Mouse (Mus musculus): ENCODE data around the gene Enah. TPM values are rescaled to one million over a fixed set of nuclear protein-coding genes. Genes with fewer than 3 reads are reported as not detected.

Enah gene
- polyA plus RNA-seq, 1 experiment = 7.2 TPM

DNA sequence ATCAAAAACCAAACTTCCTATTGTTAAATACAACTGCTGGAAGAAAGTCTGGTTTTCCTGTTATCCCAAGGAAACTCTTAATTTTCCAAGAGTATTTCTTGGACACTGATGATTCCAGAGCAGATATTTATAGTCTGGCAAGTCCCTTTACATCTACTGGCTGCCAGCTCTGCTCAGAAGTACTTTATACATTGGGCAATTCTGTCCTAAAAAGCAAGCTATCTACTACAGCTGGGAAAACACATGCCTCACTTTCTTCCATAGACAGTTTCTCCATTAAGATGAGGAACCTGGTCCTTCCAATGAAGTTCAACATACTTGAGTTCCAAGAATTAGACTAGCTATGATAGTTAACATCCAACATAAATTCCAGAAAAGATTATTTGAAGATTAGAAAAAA, 44.9 kb downstream of the Enah start:
- Histone ChIP-seq H3K27ac (ENCODE audit: control insufficient read depth, insufficient read depth, low read length) (no peak overlapping the region), H3K36me3 (ENCODE audit: control insufficient read depth, insufficient read depth, low read length) (no peaks in the 10 kb centered on the region), H3K27me3 (ENCODE audit: control insufficient read depth, insufficient read depth, low read length) (no peaks in the 10 kb centered on the region), H3K4me3 (ENCODE audit: control insufficient read depth, insufficient read depth, low read length) (no peak overlapping the region), H3K4me1 (replicated peaks; ENCODE audit: control insufficient read depth, insufficient read depth, low read length) (no peaks in the 10 kb centered on the region)
- DNase-seq = no peak
- TF ChIP-seq POLR2A (IDR thresholded peaks at IDR 0.05; ENCODE audit: control insufficient read depth, extremely low read depth, insufficient read depth, low read length, poor library complexity) (no peak), CTCF (IDR thresholded peaks at IDR 0.05; ENCODE audit: borderline replicate concordance, control insufficient read depth, extremely low read depth, insufficient read depth, low read length, poor library complexity) (no peak)

DNA sequence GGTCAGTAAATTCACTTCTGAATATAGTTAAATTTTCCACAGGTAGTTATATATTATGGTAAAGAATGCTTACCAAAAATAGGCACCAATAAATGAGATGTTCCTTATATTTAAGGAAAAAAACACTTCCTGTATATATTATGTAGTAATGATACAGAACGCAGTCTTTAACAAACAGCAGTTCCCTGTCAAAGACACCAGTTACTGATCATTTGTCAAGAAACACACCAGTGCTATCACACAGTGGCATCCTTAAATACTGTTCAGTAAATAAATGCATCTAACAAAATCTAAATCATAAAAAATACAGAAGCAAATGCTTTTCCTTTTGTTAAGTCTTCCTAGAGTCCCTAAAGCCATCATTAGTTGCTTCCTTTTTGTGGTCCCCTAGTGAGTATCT, 54.5 kb downstream of the Enah start:
- WGBS = 96% methylated on average over 1 of the region's 1 CpGs
- no peak for DNase-seq
- H3K4me1 ChIP-seq (replicated peaks; ENCODE audit: control insufficient read depth, insufficient read depth, low read length) = no peaks in the 10 kb centered on the region

DNA sequence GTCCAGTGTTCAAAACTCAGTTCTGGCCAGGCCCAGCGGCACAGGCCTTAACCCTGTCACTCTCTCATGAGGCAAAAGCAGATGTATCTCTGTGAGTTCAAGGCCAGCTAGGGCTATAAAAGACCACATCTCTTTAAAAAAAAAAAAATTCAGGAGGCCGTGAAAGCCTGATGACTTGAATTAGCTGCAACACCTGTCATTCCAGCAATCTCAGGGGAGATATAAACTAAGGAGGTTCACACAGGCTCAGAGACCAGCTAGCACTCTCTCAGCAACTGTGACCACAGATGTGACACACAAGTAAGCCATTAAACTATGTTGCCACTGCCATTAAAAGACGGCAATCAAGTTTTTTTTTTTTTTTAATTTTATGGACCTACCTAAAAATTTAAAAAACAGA, 56.0 kb downstream of the Enah start:
- DNase-seq = no peak
- 95% methylated on average over 3 of the region's 3 CpGs for WGBS
- no peak overlapping the region for H3K4me3 ChIP-seq (ENCODE audit: control insufficient read depth, insufficient read depth, low read length)
- H3K36me3 ChIP-seq (ENCODE audit: control insufficient read depth, insufficient read depth, low read length) = no peaks in the 10 kb centered on the region
- H3K4me1 ChIP-seq (replicated peaks; ENCODE audit: control insufficient read depth, insufficient read depth, low read length) = no peaks in the 10 kb centered on the region
- no peak overlapping the region for H3K27ac ChIP-seq (ENCODE audit: control insufficient read depth, insufficient read depth, low read length)
- no peak for TF ChIP-seq POLR2A (IDR thresholded peaks at IDR 0.05; ENCODE audit: control insufficient read depth, extremely low read depth, insufficient read depth, low read length, poor library complexity)
- no peaks in the 10 kb centered on the region for H3K27me3 ChIP-seq (ENCODE audit: control insufficient read depth, insufficient read depth, low read length)

More for the DNA sequence above, 54.5 kb downstream of the Enah start:
- Histone ChIP-seq H3K4me3 (ENCODE audit: control insufficient read depth, insufficient read depth, low read length) (no peak overlapping the region), H3K27me3 (ENCODE audit: control insufficient read depth, insufficient read depth, low read length) (no peaks in the 10 kb centered on the region), H3K36me3 (ENCODE audit: control insufficient read depth, insufficient read depth, low read length) (no peaks in the 10 kb centered on the region), H3K27ac (ENCODE audit: control insufficient read depth, insufficient read depth, low read length) (no peak overlapping the region)
- no peak for TF ChIP-seq CTCF (IDR thresholded peaks at IDR 0.05; ENCODE audit: borderline replicate concordance, control insufficient read depth, extremely low read depth, insufficient read depth, low read length, poor library complexity)
- TF ChIP-seq POLR2A (IDR thresholded peaks at IDR 0.05; ENCODE audit: control insufficient read depth, extremely low read depth, insufficient read depth, low read length, poor library complexity) = no peak

DNA sequence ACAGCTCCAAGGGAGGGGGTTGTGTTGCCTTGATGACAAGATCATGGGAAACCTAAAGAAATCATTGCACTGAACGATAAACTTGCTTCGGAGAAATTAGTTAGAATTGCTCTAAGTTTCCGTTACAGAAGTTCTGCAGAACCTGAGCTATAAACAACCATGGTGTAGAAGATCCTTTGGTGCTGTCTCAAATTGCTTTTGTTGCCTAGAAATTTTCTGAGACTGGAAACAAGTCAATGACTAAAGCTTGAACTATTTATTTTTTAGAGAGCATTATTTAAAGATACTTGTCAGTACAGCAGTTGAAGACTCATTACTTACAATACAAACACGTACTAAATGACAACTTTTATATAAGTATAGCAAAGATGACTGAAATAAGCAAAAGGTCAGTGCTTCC, 56.4 kb downstream of the Enah start:
- Histone ChIP-seq H3K27ac (ENCODE audit: control insufficient read depth, insufficient read depth, low read length) (no peak overlapping the region), H3K27me3 (ENCODE audit: control insufficient read depth, insufficient read depth, low read length) (no peaks in the 10 kb centered on the region), H3K36me3 (ENCODE audit: control insufficient read depth, insufficient read depth, low read length) (no peaks in the 10 kb centered on the region), H3K4me1 (replicated peaks; ENCODE audit: control insufficient read depth, insufficient read depth, low read length) (no peaks in the 10 kb centered on the region), H3K4me3 (ENCODE audit: control insufficient read depth, insufficient read depth, low read length) (no peak overlapping the region)
- 93% methylated on average over 4 of the region's 4 CpGs for WGBS
- DNase-seq = no peak
- TF ChIP-seq CTCF (IDR thresholded peaks at IDR 0.05; ENCODE audit: borderline replicate concordance, control insufficient read depth, extremely low read depth, insufficient read depth, low read length, poor library complexity) = no peak
- TF ChIP-seq POLR2A (IDR thresholded peaks at IDR 0.05; ENCODE audit: control insufficient read depth, extremely low read depth, insufficient read depth, low read length, poor library complexity) = no peak

DNA sequence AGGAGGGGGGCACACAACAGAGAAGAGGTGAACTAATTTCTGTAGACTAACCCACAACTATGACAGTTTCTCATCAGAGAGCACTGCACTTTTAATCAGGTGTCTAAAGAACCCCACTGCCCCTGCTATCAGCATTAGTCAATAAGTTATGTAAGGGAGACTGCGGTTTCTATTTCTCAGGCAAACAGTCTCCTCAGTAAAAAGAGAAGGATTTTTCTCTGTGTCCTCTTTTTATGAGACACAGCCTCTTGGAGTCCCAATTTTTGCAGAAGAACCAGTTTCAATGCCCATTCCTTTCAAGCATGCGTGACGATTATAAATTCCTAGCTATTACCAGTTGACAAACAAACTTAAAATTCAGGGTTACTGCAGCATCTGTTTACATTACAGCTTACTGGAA, 59.4 kb downstream of the Enah start:
- no peak for DNase-seq
- Histone ChIP-seq H3K27ac (ENCODE audit: control insufficient read depth, insufficient read depth, low read length) (no peak overlapping the region), H3K36me3 (ENCODE audit: control insufficient read depth, insufficient read depth, low read length) (no peaks in the 10 kb centered on the region), H3K4me1 (replicated peaks; ENCODE audit: control insufficient read depth, insufficient read depth, low read length) (no peaks in the 10 kb centered on the region), H3K4me3 (ENCODE audit: control insufficient read depth, insufficient read depth, low read length) (no peak overlapping the region), H3K27me3 (ENCODE audit: control insufficient read depth, insufficient read depth, low read length) (no peaks in the 10 kb centered on the region)
- no peak for TF ChIP-seq CTCF (IDR thresholded peaks at IDR 0.05; ENCODE audit: borderline replicate concordance, control insufficient read depth, extremely low read depth, insufficient read depth, low read length, poor library complexity)
- TF ChIP-seq POLR2A (IDR thresholded peaks at IDR 0.05; ENCODE audit: control insufficient read depth, extremely low read depth, insufficient read depth, low read length, poor library complexity) = no peak
- WGBS = 93% methylated on average over 3 of the region's 3 CpGs

DNA sequence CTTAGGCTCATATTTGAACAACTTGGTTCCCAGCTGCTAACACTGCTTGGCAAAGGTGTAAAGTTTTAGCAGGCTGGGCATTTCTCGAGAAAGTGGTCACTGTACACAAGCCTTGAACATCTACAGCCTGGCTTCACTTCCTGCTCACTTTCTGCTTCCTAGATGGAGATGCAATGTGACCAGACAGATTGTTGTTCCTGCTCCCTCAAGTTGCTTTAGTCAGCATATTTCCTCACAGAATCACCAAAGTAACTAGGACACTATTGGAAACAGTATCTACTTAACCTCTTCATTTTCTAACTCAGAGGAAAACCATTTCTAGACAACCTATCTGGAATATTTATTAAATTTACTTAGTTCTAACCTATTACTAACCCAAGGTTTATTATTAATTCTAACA, 61.4 kb downstream of the Enah start:
- TF ChIP-seq CTCF (IDR thresholded peaks at IDR 0.05; ENCODE audit: borderline replicate concordance, control insufficient read depth, extremely low read depth, insufficient read depth, low read length, poor library complexity) = no peak
- H3K36me3 ChIP-seq (ENCODE audit: control insufficient read depth, insufficient read depth, low read length) = no peaks in the 10 kb centered on the region
- no peak overlapping the region for H3K27ac ChIP-seq (ENCODE audit: control insufficient read depth, insufficient read depth, low read length)
- WGBS = 82% methylated on average over 1 of the region's 1 CpGs
- H3K27me3 ChIP-seq (ENCODE audit: control insufficient read depth, insufficient read depth, low read length) = no peaks in the 10 kb centered on the region
- no peaks in the 10 kb centered on the region for H3K4me1 ChIP-seq (replicated peaks; ENCODE audit: control insufficient read depth, insufficient read depth, low read length)
- DNase-seq = no peak
- H3K4me3 ChIP-seq (ENCODE audit: control insufficient read depth, insufficient read depth, low read length) = no peak overlapping the region

DNA sequence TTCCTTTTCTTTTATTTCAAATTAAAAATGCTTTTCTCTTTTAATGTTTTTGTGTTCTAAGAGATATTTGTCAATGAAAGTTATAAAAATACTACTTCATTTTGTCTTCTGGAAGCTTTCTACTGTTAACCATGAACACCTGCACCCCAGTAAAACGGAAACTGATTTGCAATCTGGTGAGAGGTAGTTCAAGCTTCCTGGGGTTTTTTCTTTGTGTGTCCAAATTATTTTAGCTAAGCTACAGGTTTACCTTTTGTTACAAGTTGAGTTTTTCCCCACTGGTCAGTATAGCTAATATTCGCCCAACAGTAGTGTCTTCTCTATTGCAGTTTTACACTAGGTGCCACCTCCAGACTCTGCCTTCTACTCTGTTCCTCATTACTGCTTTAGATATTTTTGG, 62.1 kb downstream of the Enah start:
- H3K4me1 ChIP-seq (replicated peaks; ENCODE audit: control insufficient read depth, insufficient read depth, low read length) = no peaks in the 10 kb centered on the region
- no peaks in the 10 kb centered on the region for H3K36me3 ChIP-seq (ENCODE audit: control insufficient read depth, insufficient read depth, low read length)
- DNase-seq = no peak
- WGBS = 84% methylated on average over 2 of the region's 2 CpGs
- TF ChIP-seq CTCF (IDR thresholded peaks at IDR 0.05; ENCODE audit: borderline replicate concordance, control insufficient read depth, extremely low read depth, insufficient read depth, low read length, poor library complexity) = no peak
- TF ChIP-seq POLR2A (IDR thresholded peaks at IDR 0.05; ENCODE audit: control insufficient read depth, extremely low read depth, insufficient read depth, low read length, poor library complexity) = no peak
- H3K27ac ChIP-seq (ENCODE audit: control insufficient read depth, insufficient read depth, low read length) = no peak overlapping the region
- no peak overlapping the region for H3K4me3 ChIP-seq (ENCODE audit: control insufficient read depth, insufficient read depth, low read length)
- H3K27me3 ChIP-seq (ENCODE audit: control insufficient read depth, insufficient read depth, low read length) = no peaks in the 10 kb centered on the region

Measured in thymus, adult 2 months (tissue).